Mouse (Mus musculus): ENCODE data around the gene Csf2ra.
"Not testable (repeated sequence)": the region's sequence is repeated elsewhere in the genome, so short reads cannot be mapped to it uniquely, and the experiment has no call there.

Gene Csf2ra

GRCm38 (mm10) chr19:61227941-61228701, at the start of gene Csf2ra:
Gene Csf2ra (minus strand): TSS chr19:61228429.
- no peak for DNase-seq (ENCODE audit: low spot score)

GRCm38 (mm10) chr19:61275446-61275845, 47.2 kb upstream of the Csf2ra start:
- DNase-seq (ENCODE audit: low spot score): no peak

GRCm38 (mm10) chr19:61269141-61269540, 40.9 kb upstream of the Csf2ra start:
- not testable (repeated sequence) for DNase-seq (ENCODE audit: low spot score)

- DNase-seq (ENCODE audit: low spot score): no peak
Measured at GRCm38 (mm10) chr19:61267141-61267540, 38.9 kb upstream of the Csf2ra start.

- no peak for DNase-seq (ENCODE audit: low spot score)
Measured at GRCm38 (mm10) chr19:61266651-61267050, 38.4 kb upstream of the Csf2ra start.

- peak; percentile 4 for DNase-seq (ENCODE audit: low spot score)
Measured at GRCm38 (mm10) chr19:61266246-61266615, 38.0 kb upstream of the Csf2ra start.

GRCm38 (mm10) chr19:61265349-61266245, 37.4 kb upstream of the Csf2ra start:
- DNase-seq (ENCODE audit: low spot score): peak; percentile 68

- DNase-seq (ENCODE audit: low spot score): no peak
Measured at GRCm38 (mm10) chr19:61264933-61265332, 36.7 kb upstream of the Csf2ra start.

GRCm38 (mm10) chr19:61264227-61264626, 36.0 kb upstream of the Csf2ra start:
- no peak for DNase-seq (ENCODE audit: low spot score)

GRCm38 (mm10) chr19:61261241-61261640, 33.0 kb upstream of the Csf2ra start:
- DNase-seq (ENCODE audit: low spot score): no peak

GRCm38 (mm10) chr19:61257733-61258132, 29.5 kb upstream of the Csf2ra start:
- no peak for DNase-seq (ENCODE audit: low spot score)

GRCm38 (mm10) chr19:61256166-61256887, 28.1 kb upstream of the Csf2ra start:
- no peak for DNase-seq (ENCODE audit: low spot score)

GRCm38 (mm10) chr19:61247334-61247733, 19.1 kb upstream of the Csf2ra start:
- DNase-seq (ENCODE audit: low spot score): not testable (repeated sequence)

- no peak for DNase-seq (ENCODE audit: low spot score)
Measured at GRCm38 (mm10) chr19:61244721-61245436, 16.6 kb upstream of the Csf2ra start.

- no peak for DNase-seq (ENCODE audit: low spot score)
Measured at GRCm38 (mm10) chr19:61237967-61238366, 9.7 kb upstream of the Csf2ra start.

GRCm38 (mm10) chr19:61234532-61234931, 6.3 kb upstream of the Csf2ra start:
- DNase-seq (ENCODE audit: low spot score): no peak

GRCm38 (mm10) chr19:61226928-61227854, 1.0 kb downstream of the Csf2ra start:
- peak; percentile 68 for DNase-seq (ENCODE audit: low spot score)

- DNase-seq (ENCODE audit: low spot score): peak; percentile 47
Measured at GRCm38 (mm10) chr19:61226401-61226927, 1.8 kb downstream of the Csf2ra start.

- peak; percentile 73 for DNase-seq (ENCODE audit: low spot score)
Measured at GRCm38 (mm10) chr19:61225526-61226400, 2.5 kb downstream of the Csf2ra start.

Measured in layer of hippocampus, adult 9-10 months (tissue).